Mouse (Mus musculus): ENCODE data around the gene Pmm1.

- TF ChIP-seq ZC3H11A (IDR thresholded peaks at IDR 0.05; ENCODE audit: low read depth, low read length) (no peak), EP300 (IDR thresholded peaks at IDR 0.05; ENCODE audit: low read length) (no peak), MEF2A (IDR thresholded peaks at IDR 0.05; ENCODE audit: borderline replicate concordance, low read depth, low read length) (no peak), ZKSCAN1 (IDR thresholded peaks at IDR 0.05; ENCODE audit: borderline replicate concordance, low read depth, low read length) (no peak), CTCF (conservative IDR thresholded peaks at IDR 0.05 in 1 of 2, IDR thresholded peaks at IDR 0.05 in 1 of 2; ENCODE audit: low read depth in 2 of 2, low read length in 2 of 2) (no peak), NRF1 (IDR thresholded peaks at IDR 0.05; ENCODE audit: low read depth, low read length) (no peak), USF1 (IDR thresholded peaks at IDR 0.05; ENCODE audit: low read depth, low read length) (no peak), RCOR1 (conservative IDR thresholded peaks at IDR 0.05; ENCODE audit: low read depth, low read length) (no peak), NELFE (IDR thresholded peaks at IDR 0.05; ENCODE audit: low read depth, low read length) (no peak)
These were observed 52.8 kb downstream of the Pmm1 start for GRCm38 (mm10) chr15:81907953-81908352.
